Mouse (Mus musculus) Muller cell, postnatal 12 days (primary cell): ENCODE data around the gene Tbc1d20.

Experiments used
- DNase-seq: peaks from one replicate; pipeline ENCODE4 v3.0.0-alpha.2; 2015; ENCODE audit errors: inconsistent ontology term

Gene Tbc1d20

GRCm38 (mm10) chr2:152359616-152360015 is 66.0 kb downstream of the Tbc1d20 start:
- no peak for DNase-seq

GRCm38 (mm10) chr2:152360271-152360775 is 66.7 kb downstream of the Tbc1d20 start:
- no peak for DNase-seq

DNA sequence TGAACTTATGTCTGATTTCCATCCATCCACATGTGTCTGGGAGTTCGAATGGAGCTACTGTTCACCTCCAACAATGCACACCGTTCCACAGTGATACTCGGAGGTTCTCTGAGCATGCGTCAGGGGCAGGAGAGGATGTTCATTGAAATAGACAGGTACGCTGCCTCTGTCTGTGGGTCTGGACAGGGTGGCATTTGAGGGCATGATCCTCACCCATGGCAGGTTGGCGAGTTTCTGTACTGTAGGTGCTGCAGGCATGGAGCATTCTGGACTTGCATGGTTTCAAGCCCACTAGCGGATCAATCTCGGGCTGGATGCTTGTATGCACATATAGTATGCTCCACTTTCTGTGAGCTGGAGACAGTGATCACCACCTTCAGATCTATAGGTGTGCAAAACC is 67.6 kb downstream of the Tbc1d20 start:
- DNase-seq = no peak
